Mouse (Mus musculus) lung, embryonic 16.5 days (tissue): ENCODE data around the gene Inka2. TPM values are rescaled to one million over a fixed set of nuclear protein-coding genes. Genes with fewer than 3 reads are reported as not detected.

Source experiments
- ATAC-seq: fragments of 200-750 bp; cut with Nextera tagmentation; 2 replicates; pipeline ENCODE4 v1.8.0; 2017; ENCODE audit warnings: low read depth, mild to moderate bottlenecking, moderate library complexity
- H3K27ac ChIP-seq: fragments of 300-500 bp; sonication (generic); 2 replicates; pipeline ENCODE4 v1.5.1; 2014; ENCODE audit warnings: mild to moderate bottlenecking, control low read depth, low read length
- H3K27me3 ChIP-seq: fragments of 300-500 bp; sonication (generic); 2 replicates; pipeline ENCODE4 v1.6.1; 2014; ENCODE audit warnings: low read depth, low read length, mixed read lengths; ENCODE audit not compliant: control insufficient read depth, insufficient read depth
- H3K36me3 ChIP-seq: fragments of 300-500 bp; sonication (generic); 2 replicates; pipeline ENCODE4 v1.6.1; 2014; ENCODE audit warnings: low read length; ENCODE audit not compliant: control insufficient read depth, insufficient read depth
- H3K4me1 ChIP-seq: fragments of 300-500 bp; sonication (generic); replicated peaks from 2 replicates; pipeline ENCODE4 v1.6.1; 2014; ENCODE audit warnings: low read length, mixed read lengths; ENCODE audit not compliant: control insufficient read depth, insufficient read depth
- H3K4me2 ChIP-seq: fragments of 300-500 bp; sonication (generic); 2 replicates; pipeline ENCODE4 v1.6.1; 2014; ENCODE audit warnings: low read depth, low read length, control low read depth
- H3K4me3 ChIP-seq: fragments of 300-500 bp; sonication (generic); 2 replicates; pipeline ENCODE4 v1.5.1; 2014; ENCODE audit warnings: mild to moderate bottlenecking, low read length, control low read depth
- H3K9ac ChIP-seq: fragments of 300-500 bp; sonication (generic); 2 replicates; pipeline ENCODE4 v1.6.1; 2014; ENCODE audit warnings: low read length, control low read depth
- H3K9me3 ChIP-seq: fragments of 300-500 bp; sonication (generic); 2 replicates; pipeline ENCODE4 v1.6.1; 2016; ENCODE audit warnings: low read length; ENCODE audit not compliant: control insufficient read depth
- WGBS: fragments of 180-500 bp; shearing (Covaris S2); extraction: QIAGEN DNeasy Blood & Tissue Kit; methylation state at CpG from one replicate; pipeline ENCODE4 v1.1.7; 2014; 5-methylcytosine and 5-hydroxymethylcytosine counted together
- polyA plus RNA-seq: library from polyadenylated mRNA; unstranded; fragments of >200 nt; fragmentation: Nextera tagmentation; extraction: Ambion mirVana; gene quantifications from 2 replicates; pipeline ENCODE4 v1.2.1, GENCODE M21; 2015

The Inka2 gene
- polyA plus RNA-seq, 1 experiment from 2014 or later, result 2.5 TPM

DNA sequence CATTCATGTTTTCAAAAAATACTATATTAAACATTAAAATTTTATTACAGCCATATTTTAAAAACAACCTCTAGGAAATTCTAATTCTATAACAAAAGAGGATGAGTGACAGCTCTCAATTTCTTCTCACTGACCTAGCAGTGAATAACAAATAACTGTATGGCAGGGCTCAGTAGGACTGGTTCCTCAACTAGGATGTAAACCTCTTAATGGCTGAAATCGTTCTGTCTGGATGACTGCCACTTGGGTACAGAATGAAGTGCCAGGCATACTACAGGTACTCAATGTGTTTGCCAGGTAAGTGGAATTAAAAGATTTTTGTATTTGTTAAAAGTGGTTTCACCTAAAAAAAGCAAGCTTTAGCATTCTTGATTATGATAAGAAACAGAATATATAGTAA lies 31.7 kb downstream of the Inka2 start:
- H3K9ac ChIP-seq, result no peak overlapping the region
- no peak overlapping the region for H3K4me3 ChIP-seq
- peak overlapping the region; percentile 49 for H3K27ac ChIP-seq
- no peak overlapping the region for H3K4me2 ChIP-seq
- H3K4me1 ChIP-seq, result 0 out of 2 replicates have a peak, but pooled peaks cover 5% of the 10 kb centered on the region
- peak; percentile 82 for ATAC-seq
- H3K9me3 ChIP-seq, result no peaks in the 10 kb centered on the region
- 65% methylated on average over 1 of the region's 1 CpGs for WGBS
- H3K36me3 ChIP-seq, result no peaks in the 10 kb centered on the region; the same call in 1 of the 2 replicates
- H3K27me3 ChIP-seq, result no peaks in the 10 kb centered on the region

- 90% methylated on average over 7 of the region's 7 CpGs for WGBS
- no peaks in the 10 kb centered on the region; the same call in 1 of the 2 replicates for H3K36me3 ChIP-seq
- no peaks in the 10 kb centered on the region for H3K27me3 ChIP-seq
- H3K9me3 ChIP-seq, result no peaks in the 10 kb centered on the region
- no peak for ATAC-seq
- H3K4me2 ChIP-seq, result no peak overlapping the region
- H3K4me3 ChIP-seq, result no peak overlapping the region
- H3K9ac ChIP-seq, result no peak overlapping the region
- H3K4me1 ChIP-seq, result 0 out of 2 replicates have a peak, but pooled peaks cover 5% of the 10 kb centered on the region
- peak overlapping the region; percentile 75; the same call in 1 of the 2 replicates for H3K27ac ChIP-seq
These were observed 32.7 kb downstream of the Inka2 start for GRCm38 (mm10) chr3:105737070-105737469.

DNA sequence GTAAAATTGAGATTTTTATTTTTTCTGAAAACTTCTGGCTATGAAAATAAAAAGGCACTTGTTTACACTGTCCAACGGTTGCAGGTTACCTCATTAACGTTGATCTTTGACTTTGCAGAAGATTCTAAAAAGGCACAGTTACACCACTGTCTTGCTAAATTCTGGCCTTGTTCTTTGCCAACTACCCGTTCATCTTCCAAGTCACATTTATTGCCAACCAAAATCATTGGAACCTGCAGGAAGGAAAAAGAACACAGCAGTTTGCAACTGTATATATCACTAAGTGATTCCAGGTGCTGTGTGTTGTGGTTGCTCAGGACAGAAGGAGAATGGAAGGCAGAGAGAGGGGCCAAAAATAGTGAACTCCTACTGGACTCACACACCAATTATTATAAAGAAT lies 33.3 kb downstream of the Inka2 start:
- no peaks in the 10 kb centered on the region for H3K9me3 ChIP-seq
- WGBS, result 83% methylated on average over 3 of the region's 3 CpGs
- no peaks in the 10 kb centered on the region; the same call in 1 of the 2 replicates for H3K36me3 ChIP-seq
- H3K9ac ChIP-seq, result no peak overlapping the region
- no peak overlapping the region for H3K4me3 ChIP-seq
- H3K4me2 ChIP-seq, result no peak overlapping the region
- 0 out of 2 replicates have a peak, but pooled peaks cover 5% of the 10 kb centered on the region for H3K4me1 ChIP-seq
- no peaks in the 10 kb centered on the region for H3K27me3 ChIP-seq
- ATAC-seq, result no peak
- H3K27ac ChIP-seq, result no peak overlapping the region

- WGBS, result 44% methylated on average over 2 of the region's 2 CpGs
- H3K4me1 ChIP-seq, result no peaks in the 10 kb centered on the region
- H3K4me3 ChIP-seq, result no peak overlapping the region
- no peak overlapping the region for H3K9ac ChIP-seq
- H3K27ac ChIP-seq, result no peak overlapping the region
- H3K27me3 ChIP-seq, result no peaks in the 10 kb centered on the region
- H3K36me3 ChIP-seq, result no peaks in the 10 kb centered on the region
- no peaks in the 10 kb centered on the region for H3K9me3 ChIP-seq
- ATAC-seq, result no peak
- H3K4me2 ChIP-seq, result no peak overlapping the region
These were observed 42.1 kb downstream of the Inka2 start for GRCm38 (mm10) chr3:105746542-105746941.

GRCm38 (mm10) chr3:105750810-105751209 lies 46.4 kb downstream of the Inka2 start:
- no peak overlapping the region for H3K27ac ChIP-seq
- no peaks in the 10 kb centered on the region for H3K9me3 ChIP-seq
- no peak overlapping the region for H3K4me2 ChIP-seq
- H3K4me1 ChIP-seq, result no peaks in the 10 kb centered on the region
- H3K9ac ChIP-seq, result no peak overlapping the region
- no peak overlapping the region for H3K4me3 ChIP-seq
- ATAC-seq, result no peak
- no peaks in the 10 kb centered on the region for H3K36me3 ChIP-seq
- H3K27me3 ChIP-seq, result no peaks in the 10 kb centered on the region
- 62% methylated on average over 2 of the region's 2 CpGs for WGBS

- H3K36me3 ChIP-seq, result no peaks in the 10 kb centered on the region
- H3K4me2 ChIP-seq, result no peak overlapping the region
- 78% methylated on average over 3 of the region's 3 CpGs for WGBS
- H3K4me1 ChIP-seq, result peaks cover 5% of the 10 kb centered on the region; the same call in 1 of the 2 replicates
- ATAC-seq, result no peak
- no peak overlapping the region for H3K27ac ChIP-seq
- H3K9me3 ChIP-seq, result no peaks in the 10 kb centered on the region
- H3K4me3 ChIP-seq, result no peak overlapping the region
- H3K9ac ChIP-seq, result no peak overlapping the region
- no peaks in the 10 kb centered on the region for H3K27me3 ChIP-seq
These were observed 49.8 kb downstream of the Inka2 start for GRCm38 (mm10) chr3:105754184-105754583.

GRCm38 (mm10) chr3:105755123-105755522 lies 50.7 kb downstream of the Inka2 start:
- ATAC-seq, result peak; percentile 79

DNA sequence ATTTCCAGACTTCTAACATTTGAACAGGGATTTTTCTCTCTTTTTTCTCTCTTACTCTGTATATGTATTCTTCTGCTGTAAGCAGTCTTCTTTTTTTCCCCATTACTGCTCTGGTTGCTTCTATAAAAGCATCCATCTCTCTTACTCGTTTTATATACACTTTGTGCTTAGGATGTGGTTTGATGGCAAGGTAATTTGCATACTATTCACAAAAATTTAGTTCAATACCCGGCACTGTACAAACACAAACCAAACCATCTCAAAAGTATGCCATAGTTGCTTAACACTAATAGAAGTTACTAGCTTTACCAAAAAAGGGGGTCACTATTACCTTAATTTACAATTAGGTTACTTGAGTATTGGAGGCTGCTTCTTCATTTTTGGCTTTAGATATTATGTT lies 52.1 kb downstream of the Inka2 start:
- H3K4me1 ChIP-seq, result peaks cover 5% of the 10 kb centered on the region; the same call in 1 of the 2 replicates
- H3K27ac ChIP-seq, result no peak overlapping the region
- no peaks in the 10 kb centered on the region for H3K27me3 ChIP-seq
- 71% methylated on average over 2 of the region's 2 CpGs for WGBS
- ATAC-seq, result no peak
- no peaks in the 10 kb centered on the region for H3K9me3 ChIP-seq
- no peak overlapping the region for H3K4me2 ChIP-seq
- no peak overlapping the region for H3K4me3 ChIP-seq
- H3K36me3 ChIP-seq, result no peaks in the 10 kb centered on the region
- no peak overlapping the region for H3K9ac ChIP-seq

More at GRCm38 (mm10) chr3:105755123-105755522, 50.7 kb downstream of the Inka2 start:
- no peak overlapping the region for H3K9ac ChIP-seq
- H3K27ac ChIP-seq, result no peak overlapping the region
- H3K9me3 ChIP-seq, result no peaks in the 10 kb centered on the region
- no peaks in the 10 kb centered on the region for H3K36me3 ChIP-seq
- H3K4me1 ChIP-seq, result peaks cover 5% of the 10 kb centered on the region; the same call in 1 of the 2 replicates
- H3K4me2 ChIP-seq, result no peak overlapping the region
- H3K27me3 ChIP-seq, result no peaks in the 10 kb centered on the region
- WGBS, result 71% methylated on average over 9 of the region's 9 CpGs
- H3K4me3 ChIP-seq, result no peak overlapping the region

- 0 out of 2 replicates have a peak, but pooled peaks have one; percentile 49 for ATAC-seq
- H3K9ac ChIP-seq, result no peak overlapping the region
- H3K9me3 ChIP-seq, result no peaks in the 10 kb centered on the region
- H3K27me3 ChIP-seq, result no peaks in the 10 kb centered on the region
- no peak overlapping the region for H3K4me2 ChIP-seq
- no peak overlapping the region for H3K27ac ChIP-seq
- 70% methylated on average over 6 of the region's 6 CpGs for WGBS
- no peak overlapping the region for H3K4me3 ChIP-seq
- H3K4me1 ChIP-seq, result peaks cover 5% of the 10 kb centered on the region; the same call in 1 of the 2 replicates
- H3K36me3 ChIP-seq, result no peaks in the 10 kb centered on the region
These were observed 53.1 kb downstream of the Inka2 start for GRCm38 (mm10) chr3:105757323-105758083.
